Mouse (Mus musculus): ENCODE measurements around the gene Slfn9.

GRCm38 (mm10) chr11:82991469-82992166 lies at the start of gene Slfn9:
- TF ChIP-seq GATA1 (IDR thresholded peaks at IDR 0.05; ENCODE audit: borderline replicate concordance, low read length): no peak
- TF ChIP-seq FLI1 (IDR thresholded peaks at IDR 0.05; ENCODE audit: low read length): no peak
